Mouse (Mus musculus): Measurements from ENCODE around the gene Nup85.
"Not testable (repeated sequence)": the region's sequence is repeated elsewhere in the genome, so short reads cannot be mapped to it uniquely, and the experiment has no call there.

Gene Nup85

GRCm38 (mm10) chr11:115564064-115564809 lies at the start of gene Nup85:
TSS of gene Nup85 (plus strand) at chr11:115564434.
- DNase-seq: peak; percentile 98

GRCm38 (mm10) chr11:115515021-115515420 lies 49.2 kb upstream of the Nup85 start:
- no peak for DNase-seq

GRCm38 (mm10) chr11:115516942-115517341 lies 47.3 kb upstream of the Nup85 start:
- no peak for DNase-seq

DNA sequence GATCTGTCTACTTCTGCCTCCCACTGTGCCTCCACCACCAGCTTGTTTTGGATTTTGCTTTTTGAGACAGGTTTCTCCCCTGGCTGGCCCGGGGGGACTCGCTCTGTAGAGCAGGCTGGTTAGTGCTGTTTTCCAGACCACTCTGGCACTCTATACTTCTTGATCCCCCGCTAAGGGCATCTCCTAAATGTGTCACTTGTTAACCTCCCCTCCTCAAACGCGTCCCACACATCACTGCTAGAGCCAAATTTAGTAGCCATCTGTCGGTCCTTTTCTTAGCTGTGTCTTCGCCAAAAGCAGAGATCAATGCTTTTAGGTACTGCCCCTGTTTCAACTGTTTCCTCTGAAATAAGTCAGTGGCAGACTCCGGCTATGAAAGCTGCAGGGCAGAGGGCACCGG lies 45.5 kb upstream of the Nup85 start:
- DNase-seq: peak; percentile 47

DNA sequence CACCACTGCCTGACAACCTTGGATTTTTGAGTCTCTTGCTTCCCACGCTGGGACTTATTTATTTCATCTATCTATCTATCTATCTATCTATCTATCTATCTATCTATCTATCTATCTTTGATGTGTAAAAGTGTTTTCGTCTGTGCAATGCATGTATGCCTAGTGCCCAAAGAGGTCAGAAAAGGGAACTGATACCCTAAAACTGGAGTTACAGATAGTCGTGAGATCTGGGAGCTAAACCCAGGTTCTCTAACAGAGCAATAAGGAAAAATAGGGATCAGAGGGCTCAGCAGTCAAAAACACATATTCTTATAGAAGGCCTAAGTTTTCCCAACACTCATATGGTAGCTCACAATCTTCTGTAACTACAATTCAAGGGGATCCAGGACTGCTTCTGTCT lies 44.7 kb upstream of the Nup85 start:
- no peak for DNase-seq

- DNase-seq: no peak
These were observed 44.0 kb upstream of the Nup85 start for GRCm38 (mm10) chr11:115520218-115520617.

GRCm38 (mm10) chr11:115521080-115521479 lies 43.2 kb upstream of the Nup85 start:
- no peak for DNase-seq

GRCm38 (mm10) chr11:115522238-115522637 lies 42.0 kb upstream of the Nup85 start:
- DNase-seq: no peak

- DNase-seq: no peak
These were observed 41.5 kb upstream of the Nup85 start for GRCm38 (mm10) chr11:115522703-115523102.

DNA sequence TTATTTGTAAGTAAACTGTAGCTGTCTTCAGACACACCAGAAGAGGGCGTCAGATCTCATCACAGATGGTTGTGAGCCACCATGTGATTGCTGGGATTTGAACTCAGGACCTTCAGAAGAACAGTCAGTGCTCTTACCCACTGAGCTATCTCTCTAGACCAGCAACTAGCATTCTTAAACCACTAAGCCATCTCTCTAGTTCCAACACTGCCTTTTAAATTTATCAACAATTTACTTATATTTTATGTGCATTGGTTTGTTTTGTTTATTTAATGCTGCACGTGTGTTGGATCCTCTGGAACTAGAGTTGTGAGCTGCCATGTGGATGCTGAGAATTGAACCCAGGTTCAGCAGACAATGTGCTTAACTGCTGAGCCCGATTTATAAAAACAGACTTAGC lies 37.8 kb upstream of the Nup85 start:
- not testable (repeated sequence) for DNase-seq

DNA sequence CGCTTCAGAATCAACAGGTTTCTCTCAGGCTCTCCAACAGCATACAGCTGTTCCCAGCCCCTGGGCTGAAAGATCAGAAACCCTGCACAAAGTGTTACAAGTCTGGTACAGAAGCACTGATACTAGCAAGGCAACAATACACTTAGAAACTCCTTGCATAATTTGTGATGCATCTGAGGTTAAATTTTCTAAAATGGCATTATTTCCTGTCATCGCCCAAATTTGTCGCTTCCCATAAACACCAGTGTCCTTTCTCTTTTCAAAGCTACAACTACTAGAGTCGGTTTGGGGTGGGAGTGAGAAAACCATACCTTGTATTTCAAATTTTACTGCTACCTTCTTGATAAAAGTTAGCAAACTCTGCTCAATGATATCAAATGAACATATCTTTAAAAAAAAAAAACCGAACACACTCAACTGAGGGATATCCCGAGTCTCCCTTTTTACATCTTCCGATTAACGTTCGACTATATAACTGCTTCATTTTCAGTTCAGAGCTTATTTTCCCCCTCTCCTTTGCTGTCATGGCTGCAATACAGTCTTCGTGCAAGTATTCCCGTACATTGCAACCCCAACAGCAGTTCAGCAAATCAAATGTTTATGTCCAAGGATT lies 29.4 kb upstream of the Nup85 start:
- no peak for DNase-seq

DNA sequence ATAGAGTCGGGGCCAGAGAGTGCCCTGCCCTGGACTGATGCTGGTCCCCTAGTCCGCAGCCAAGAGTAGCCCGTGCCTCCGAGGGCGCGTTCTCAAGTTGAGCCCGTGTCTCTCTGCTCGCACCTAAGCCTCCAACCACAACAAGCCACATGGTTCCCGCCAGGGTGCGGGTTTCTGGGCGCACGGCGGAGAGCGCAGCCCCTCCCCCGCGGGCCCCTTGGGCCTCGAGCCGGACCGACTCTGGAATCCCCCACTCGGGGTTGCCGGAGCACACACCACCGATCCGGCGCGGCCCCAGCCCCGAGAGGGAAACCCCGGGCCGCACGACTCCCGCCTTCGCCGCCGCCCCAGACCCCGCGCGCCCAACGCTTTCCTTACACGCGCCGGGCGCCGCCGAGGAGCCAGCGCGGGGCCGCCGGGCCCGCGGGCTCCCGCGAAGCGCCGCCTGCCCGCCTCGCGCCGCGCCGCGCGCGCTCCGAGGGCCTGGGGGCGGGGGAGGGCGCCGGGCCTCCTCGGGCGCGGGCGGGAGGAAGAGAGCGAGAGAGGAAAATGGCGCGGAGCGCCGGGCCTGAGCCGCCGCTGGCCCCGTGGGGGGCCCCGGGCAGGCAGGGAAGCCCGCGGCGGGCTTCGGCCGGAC lies 28.7 kb upstream of the Nup85 start:
- peak; percentile 67 for DNase-seq

DNA sequence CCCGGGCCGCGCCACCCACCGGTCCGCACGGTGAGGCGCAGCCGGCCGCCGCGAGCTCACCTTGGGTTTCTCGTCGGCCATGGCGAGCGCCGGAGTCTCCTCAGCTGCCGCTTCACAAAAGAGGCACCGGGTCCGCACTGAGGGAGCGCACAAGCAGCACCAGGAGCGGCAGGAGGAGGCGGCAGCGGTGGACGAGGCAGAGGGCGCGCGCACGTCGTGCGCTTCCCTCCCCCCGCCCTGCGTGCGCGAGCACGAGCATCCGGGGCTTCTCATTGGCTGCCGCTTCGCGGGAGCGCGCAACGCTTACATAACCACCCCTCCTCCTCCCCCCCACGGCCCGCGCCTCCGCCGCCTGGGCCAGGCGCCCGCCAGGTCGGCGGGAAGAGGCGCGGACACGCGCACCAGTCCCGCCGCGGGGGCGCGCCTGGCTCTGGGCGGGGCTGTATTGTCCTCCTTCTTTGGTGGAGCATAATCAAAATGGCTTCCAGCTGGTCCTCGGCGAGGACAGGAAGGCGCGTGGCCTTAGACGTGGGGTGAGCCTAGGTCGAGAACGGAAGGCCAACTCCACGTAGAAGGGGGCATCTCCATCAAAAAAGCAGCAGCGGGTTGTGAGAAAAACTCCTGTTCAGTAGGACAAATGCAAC lies 28.1 kb upstream of the Nup85 start, which contains the start of gene Sumo2:
Gene Sumo2 (minus strand): TSS at position 239 of the 644 bp plus-strand sequence.
- peak; percentile 99 for DNase-seq

DNA sequence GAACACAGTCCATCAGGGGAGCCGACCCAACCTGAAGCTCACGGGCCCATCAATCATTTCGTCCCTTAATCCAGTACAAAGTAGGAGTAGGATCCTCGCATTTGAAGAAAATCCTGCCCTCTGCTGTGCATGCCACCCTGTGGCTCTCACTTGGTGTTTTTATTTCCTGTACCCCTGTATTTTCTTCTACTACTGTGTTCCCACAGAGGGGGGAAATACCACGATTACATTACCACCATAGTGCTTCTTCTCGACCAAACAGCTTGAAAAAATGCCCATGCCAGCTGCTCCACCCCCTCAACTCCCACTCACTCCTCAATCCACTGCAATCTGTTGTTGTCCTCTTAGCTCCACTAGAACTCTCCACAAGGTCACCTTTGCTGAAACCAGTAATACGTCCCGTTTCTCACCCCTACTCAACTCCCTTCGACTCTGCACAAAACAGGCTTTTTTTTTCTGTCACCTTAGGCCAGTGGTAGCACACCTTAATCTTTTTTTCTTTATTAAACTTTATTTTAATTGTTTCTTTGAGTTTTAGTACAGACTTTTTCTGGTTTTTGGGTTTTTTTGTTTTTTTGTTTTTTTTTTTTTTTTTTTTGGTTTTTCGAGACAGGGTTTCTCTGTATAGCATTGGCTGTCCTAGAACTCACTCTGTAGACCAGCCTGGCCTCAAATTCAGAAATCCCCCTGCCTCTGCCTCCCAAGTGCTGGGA lies 27.2 kb upstream of the Nup85 start:
- DNase-seq: peak; percentile 56

GRCm38 (mm10) chr11:115538045-115538444 lies 26.2 kb upstream of the Nup85 start:
- DNase-seq: no peak

DNA sequence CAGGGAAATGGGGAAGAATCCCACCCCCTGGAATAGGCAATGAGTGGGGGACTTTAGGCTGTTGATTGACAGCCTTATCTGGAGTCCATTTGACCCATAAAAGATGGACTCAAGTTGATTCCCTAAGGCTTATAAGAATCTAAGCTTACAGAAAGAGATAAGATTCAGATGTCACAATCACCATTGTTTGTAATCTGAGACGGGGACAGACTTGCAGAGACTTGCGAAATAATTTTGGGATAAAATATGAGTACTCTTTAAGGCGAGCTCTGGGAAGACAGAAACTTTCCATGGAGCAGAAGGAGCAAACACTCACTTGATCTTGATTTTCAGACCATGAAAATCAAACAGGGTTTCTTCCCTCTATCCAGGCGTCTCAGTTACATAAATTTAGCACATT lies 20.7 kb upstream of the Nup85 start:
- no peak for DNase-seq

GRCm38 (mm10) chr11:115552783-115553182 lies 11.5 kb upstream of the Nup85 start:
- no peak for DNase-seq

- DNase-seq: no peak
These were observed 8.5 kb upstream of the Nup85 start for GRCm38 (mm10) chr11:115555717-115556116.

DNA sequence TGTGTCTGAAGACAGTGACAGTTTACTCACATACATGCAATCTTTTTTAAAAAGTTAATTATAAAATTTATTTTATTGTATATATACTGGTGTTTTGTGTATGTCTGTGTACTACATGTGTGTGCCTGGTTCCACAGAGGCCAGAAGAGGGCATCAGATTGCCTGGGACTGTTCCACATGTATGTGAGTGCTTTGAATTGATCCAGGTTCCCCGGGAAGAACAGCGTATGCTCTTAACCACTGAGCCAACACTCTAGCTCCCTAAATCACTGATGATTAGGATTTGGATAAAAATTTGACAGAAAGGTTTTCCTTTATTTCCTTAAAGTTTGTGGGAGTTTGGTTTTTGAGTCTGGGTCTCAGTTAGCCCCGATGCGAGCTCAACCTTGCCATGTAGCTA lies 828 bp upstream of the Nup85 start:
- DNase-seq: no peak

DNA sequence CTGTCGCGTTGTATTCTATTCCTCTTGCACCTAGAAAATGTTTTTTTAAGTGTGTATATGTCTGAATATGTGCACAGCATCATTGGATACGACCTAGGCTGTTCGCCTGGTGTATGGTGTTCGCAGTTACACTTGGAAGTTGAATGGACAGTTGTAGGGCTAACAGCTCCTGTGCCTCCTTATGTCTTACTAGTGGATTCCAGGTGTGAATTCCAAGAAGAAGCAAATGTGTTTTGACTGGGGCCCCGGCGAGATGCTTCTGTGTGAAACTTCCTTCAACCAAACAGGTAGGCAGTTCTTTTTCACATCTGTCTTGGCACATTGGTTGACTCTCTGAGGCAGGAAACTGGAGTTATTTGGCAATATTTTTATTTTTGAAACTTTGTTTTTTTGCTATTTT lies 727 bp downstream of the Nup85 start:
- no peak for DNase-seq

DNA sequence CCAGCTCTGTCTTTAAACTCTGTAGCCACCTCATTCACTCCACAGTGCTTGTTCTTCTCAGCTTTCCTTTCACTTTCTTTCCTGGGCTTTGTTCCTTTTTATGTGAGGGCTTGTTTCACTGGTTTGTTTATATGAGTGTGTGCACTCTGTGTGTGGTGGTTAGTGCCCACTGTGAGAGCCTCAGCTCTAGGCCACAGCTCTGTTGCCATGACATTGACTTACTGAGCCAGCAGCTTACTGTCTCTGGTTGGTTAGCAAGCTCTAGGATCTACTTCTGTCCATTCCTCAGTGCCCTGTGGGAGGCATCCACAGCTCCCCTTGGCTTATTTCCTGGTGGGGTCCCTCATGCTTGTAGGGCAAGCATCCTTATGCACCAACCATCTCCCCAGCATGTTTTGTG lies 14.8 kb downstream of the Nup85 start:
- no peak for DNase-seq

DNA sequence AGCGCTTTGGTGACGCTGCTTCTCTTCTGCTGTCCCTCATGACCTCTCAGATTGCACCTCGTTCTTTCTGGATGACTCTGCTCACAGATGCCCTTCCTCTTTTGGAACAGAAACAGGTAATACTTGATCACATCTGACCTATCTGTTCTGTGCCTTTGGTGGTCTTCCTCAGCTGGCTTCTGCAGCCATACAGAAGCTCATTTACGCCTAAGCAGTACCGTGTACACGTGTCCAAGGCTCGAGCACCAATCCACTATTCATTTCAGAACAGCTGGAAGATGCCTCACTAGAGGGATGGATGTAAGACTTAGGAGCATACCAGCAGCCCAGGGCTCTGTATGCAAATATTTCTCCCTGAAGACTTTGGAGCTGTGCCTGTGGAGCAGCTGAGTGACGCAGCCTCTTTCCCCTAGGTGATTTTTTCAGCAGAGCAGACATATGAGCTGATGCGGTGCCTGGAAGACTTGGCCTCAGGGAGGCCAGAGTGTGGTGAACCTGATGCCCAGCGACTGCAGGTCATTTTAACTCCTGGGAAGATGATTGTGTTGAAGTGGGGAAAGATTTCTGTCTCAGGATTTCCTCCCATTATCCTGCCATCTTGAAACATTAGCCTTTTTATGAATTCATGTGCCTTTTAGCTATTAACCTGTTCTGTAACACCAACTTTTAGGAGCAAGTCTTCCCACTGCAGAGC lies 18.8 kb downstream of the Nup85 start:
- DNase-seq: no peak

Data from cerebellum, adult 9-10 months (tissue).